Mouse (Mus musculus): Measurements from ENCODE around the gene Myh2. TPM values are rescaled to one million over a fixed set of nuclear protein-coding genes. Genes with fewer than 3 reads are reported as not detected.

The Myh2 gene
- total RNA-seq, 2 experiments from 2014 or later = 0.42 to 0.59 TPM

DNA sequence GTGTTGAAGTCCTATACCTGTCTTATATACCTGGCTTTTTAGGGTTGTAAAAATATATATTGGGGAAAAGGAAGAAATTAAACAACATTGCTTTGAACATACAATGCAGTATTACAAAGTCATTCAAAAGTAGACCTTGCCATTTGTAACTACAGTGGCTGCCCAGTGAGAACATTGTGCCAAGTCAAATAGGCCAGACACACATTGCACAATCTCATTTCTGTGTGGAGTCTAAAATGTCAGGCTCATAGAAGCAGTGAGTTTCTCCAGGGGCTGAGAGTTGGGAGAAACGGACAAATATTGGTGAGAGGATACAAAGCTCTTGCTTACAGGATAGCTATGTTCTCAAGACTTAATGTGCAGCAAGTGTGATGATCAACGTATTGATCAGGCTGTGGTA is 59.1 kb downstream of the Myh2 start:
- intact Hi-C loops (cut with DNase I) = no loop called here
- no peak for DNase-seq (ENCODE audit: low spot score in 2 of 2)

- DNase-seq (ENCODE audit: low spot score in 2 of 2) = peak; percentile 72 to 80
- intact Hi-C loops (cut with DNase I) = loop anchor here (2.0 kb wide), 1 partner anchor 123 kb away; no protein-coding TSS in a partner anchor
Observed at GRCm38 (mm10) chr11:67235639-67236358, 65.0 kb downstream of the Myh2 start.

GRCm38 (mm10) chr11:67236799-67237198 is 66.0 kb downstream of the Myh2 start:
- intact Hi-C loops (cut with DNase I) = no loop called here
- no peak for DNase-seq (ENCODE audit: low spot score in 2 of 2)

- intact Hi-C loops (cut with DNase I) = no loop called here
- no peak for DNase-seq (ENCODE audit: low spot score in 2 of 2)
Observed at GRCm38 (mm10) chr11:67237481-67238079, 66.8 kb downstream of the Myh2 start, which contains the start of gene Myh4. Gene Myh4 (plus strand): TSS chr11:67238029.

GRCm38 (mm10) chr11:67241051-67241450 is 70.2 kb downstream of the Myh2 start:
- DNase-seq (ENCODE audit: low spot score in 2 of 2) = no peak
- intact Hi-C loops (cut with DNase I) = no loop called here

Other genes starting within 250 kb of the Myh2 start
- not detected for gene Tmem238l, start 214.4 kb upstream of the Myh2 start, total RNA-seq (2021)
- gene Tmem220, start 145.9 kb upstream of the Myh2 start, total RNA-seq (2021) = under 1 TPM in 1 of 2 experiments, not detected in 1; 0.42 TPM
- gene Adprm, start 118.4 kb upstream of the Myh2 start, total RNA-seq (2021) = 10 to 100 TPM; 21.7 to 24.0 TPM
- gene Sco1, start 118.4 kb upstream of the Myh2 start, total RNA-seq (2021) = 1 to 10 TPM; 8.3 to 8.8 TPM
- 1 to 10 TPM; 1.8 to 2.1 TPM for gene Myh3, start 92.7 kb upstream of the Myh2 start, total RNA-seq (2021)
- gene Myh1, start 29.0 kb downstream of the Myh2 start, total RNA-seq (2021) = under 1 TPM; 0.46 to 0.47 TPM
- gene Myh4, start 67.0 kb downstream of the Myh2 start, total RNA-seq (2021) = under 1 TPM; 0.51 to 0.53 TPM
- under 1 TPM; 0.87 to 0.94 TPM for gene Myh8, start 106.1 kb downstream of the Myh2 start, total RNA-seq (2021)
- gene Myh13, start 150.6 kb downstream of the Myh2 start, total RNA-seq (2021) = under 1 TPM; 0.22 to 0.30 TPM